Mouse (Mus musculus): ENCODE measurements around the gene Selenbp1.

DNA sequence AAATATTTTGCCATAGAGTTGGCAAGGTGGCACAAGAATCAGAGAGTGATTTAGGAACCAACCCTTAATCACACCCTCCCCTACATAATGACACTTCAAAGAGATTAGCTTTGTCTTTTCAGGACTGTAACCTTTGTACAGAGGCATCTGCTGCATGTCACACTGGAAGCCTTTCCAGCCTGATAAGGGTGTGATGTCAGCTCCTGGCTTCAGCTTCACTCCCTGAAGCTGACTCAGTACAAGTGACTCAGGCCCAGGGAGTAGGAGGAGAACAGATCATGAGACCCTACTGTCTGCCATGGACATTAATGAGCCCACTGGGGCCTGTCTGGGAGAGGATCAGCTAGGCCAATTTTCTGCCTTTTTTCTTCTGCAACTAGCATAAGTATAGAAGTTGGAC lies 54.7 kb downstream of the Selenbp1 start:
- TF ChIP-seq POLR2A (IDR thresholded peaks at IDR 0.05; ENCODE audit: borderline replicate concordance, control insufficient read depth, low read depth, low read length) (no peak), CTCF (IDR thresholded peaks at IDR 0.05; ENCODE audit: control insufficient read depth, insufficient read depth, low read length) (no peak)
